8 mouse cellular contexts compared by ENCODE assay signal in the genomic region with DNA sequence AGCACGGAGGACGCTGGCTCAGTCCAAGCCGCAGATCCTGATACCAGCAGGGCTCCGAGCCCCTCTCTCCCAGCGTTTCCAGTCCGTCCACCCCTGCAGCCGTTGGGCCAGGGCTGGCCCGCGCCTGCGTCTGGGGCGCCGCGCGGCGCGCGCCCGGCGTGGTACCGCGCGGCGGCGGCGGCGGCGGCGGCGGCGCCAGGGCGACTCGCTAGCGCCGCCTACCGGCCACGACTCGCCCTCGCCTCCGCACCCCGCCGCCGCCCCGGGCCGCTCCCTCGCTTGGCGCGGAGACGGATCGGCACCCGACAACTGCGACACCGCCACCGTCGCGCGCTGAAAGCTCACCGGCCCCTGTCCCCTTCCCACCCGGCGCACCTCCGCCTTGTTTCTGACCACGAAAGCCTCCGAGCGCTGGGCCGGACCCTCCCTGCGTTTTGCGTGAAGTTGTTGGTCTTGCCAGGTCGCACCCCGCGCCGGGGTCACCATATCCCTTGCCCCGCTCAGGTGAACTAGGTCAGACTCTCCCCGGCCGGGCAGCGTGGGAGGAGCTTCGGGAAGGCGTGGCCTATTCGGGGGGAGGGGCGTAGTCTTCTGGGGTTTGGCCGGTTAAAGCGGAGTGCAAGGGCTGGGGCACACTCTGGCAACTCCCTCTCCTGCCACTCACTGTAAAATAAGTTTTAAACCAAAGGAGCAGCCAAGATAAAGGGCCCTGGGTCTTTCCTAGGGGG. TPM values are rescaled to one million over a fixed set of nuclear protein-coding genes. Genes with fewer than 3 reads are reported as not detected.
DNase-seq lines count a peak whose midpoint lies in the region; ATAC-seq and TF ChIP-seq lines count a peak whose summit lies in the region.

A gene (minus strand): TSS at position 560 of the 728 bp plus-strand sequence.

- peak; percentile 37; the same call in 1 of the 2 replicates for TF ChIP-seq CTCF in bone marrow, adult 2 months (IDR thresholded peaks at IDR 0.05; ENCODE audit: control insufficient read depth, insufficient read depth, low read length)

- H3K4me2 ChIP-seq in embryonic facial prominence, embryonic 15.5 days (replicated peaks) = peak within 1 kb of the TSS; percentile 87
- peak within 1 kb of the TSS; percentile 81 for H3K4me2 ChIP-seq in limb, embryonic 12.5 days
- peak within 1 kb of the TSS; percentile 92 for H3K4me2 ChIP-seq in midbrain, embryonic 14.5 days (ENCODE audit: low read length)

- peaks cover 35% of the 10 kb centered on the region for H3K36me3 ChIP-seq in embryonic facial prominence, embryonic 15.5 days
- peaks cover 47% of the 10 kb centered on the region for H3K36me3 ChIP-seq in limb, embryonic 12.5 days
- H3K36me3 ChIP-seq in midbrain, embryonic 14.5 days (ENCODE audit: control insufficient read depth, insufficient read depth, low read length) = peaks cover 47% of the 10 kb centered on the region

- TF ChIP-seq POLR2A in bone marrow, adult 2 months (IDR thresholded peaks at IDR 0.05; ENCODE audit: borderline replicate concordance, control insufficient read depth, low read depth, low read length) = peak; percentile 69; the same call in 1 of the 2 replicates

- WGBS in bone marrow, adult 2 months = under 1% methylated on average over 75 of the region's 80 CpGs
- WGBS in embryonic facial prominence, embryonic 15.5 days = under 1% methylated on average over 78 of the region's 80 CpGs
- WGBS in limb, embryonic 12.5 days = under 1% methylated on average over 72 of the region's 80 CpGs
- whole genome bisulfite sequencing in midbrain, embryonic 14.5 days = under 1% methylated on average over 73 of the region's 80 CpGs

- peaks cover 1% of the 10 kb centered on the region; the same call in 1 of the 2 replicates for H3K4me1 ChIP-seq in bone marrow, adult 2 months (ENCODE audit: control insufficient read depth, insufficient read depth, low read length)
- H3K4me1 ChIP-seq in embryonic facial prominence, embryonic 15.5 days = peaks cover 21% of the 10 kb centered on the region
- peaks cover 16% of the 10 kb centered on the region; the same call in 1 of the 2 replicates for H3K4me1 ChIP-seq in limb, embryonic 12.5 days (replicated peaks)
- peaks cover 9% of the 10 kb centered on the region; the same call in 1 of the 2 replicates for H3K4me1 ChIP-seq in midbrain, embryonic 14.5 days (ENCODE audit: control insufficient read depth, insufficient read depth, low read length)

- peak; percentile 80 for ATAC-seq in embryonic facial prominence, embryonic 15.5 days (ENCODE audit: insufficient number of reproducible peaks, low FRiP score, low TSS enrichment, low read depth)
- peak; percentile 85 for ATAC-seq in limb, embryonic 12.5 days (ENCODE audit: insufficient number of reproducible peaks, insufficient read depth, low FRiP score, low TSS enrichment, low read depth)
- peak; percentile 80 for ATAC-seq in midbrain, embryonic 14.5 days (ENCODE audit: low FRiP score, low TSS enrichment)

- no peaks in the 10 kb centered on the region for H3K9me3 ChIP-seq in embryonic facial prominence, embryonic 15.5 days (replicated peaks)
- H3K9me3 ChIP-seq in limb, embryonic 12.5 days = no peaks in the 10 kb centered on the region
- no peaks in the 10 kb centered on the region for H3K9me3 ChIP-seq in midbrain, embryonic 14.5 days (ENCODE audit: control insufficient read depth, low read length)

- peak within 1 kb of the TSS; percentile 61 for H3K9ac ChIP-seq in embryonic facial prominence, embryonic 15.5 days
- H3K9ac ChIP-seq in limb, embryonic 12.5 days (replicated peaks) = peak within 1 kb of the TSS; percentile 67
- H3K9ac ChIP-seq in midbrain, embryonic 14.5 days (replicated peaks; ENCODE audit: low read length) = peak within 1 kb of the TSS; percentile 55

- H3K27ac ChIP-seq in bone marrow, adult 2 months (ENCODE audit: control insufficient read depth, insufficient read depth, low read depth, low read length, poor library complexity) = peak within 1 kb of the TSS; percentile 92
- H3K27ac ChIP-seq in embryonic facial prominence, embryonic 15.5 days (replicated peaks) = peak within 1 kb of the TSS; percentile 93
- peak within 1 kb of the TSS; percentile 89 for H3K27ac ChIP-seq in limb, embryonic 12.5 days
- H3K27ac ChIP-seq in midbrain, embryonic 14.5 days (replicated peaks; ENCODE audit: low read depth, low read length) = peak within 1 kb of the TSS; percentile 73

- DNase-seq in A20 (ENCODE audit: low read depth, low spot score) = peak; percentile 100
- peak; percentile 94 for DNase-seq in heart, adult 8-10 months (ENCODE audit: low spot score)
- peak; percentile 95 to 97 for DNase-seq in kidney, adult 8-10 months
- DNase-seq in midbrain, embryonic 14.5 days = peak; percentile 88
- DNase-seq in spleen, adult 12 weeks (ENCODE audit: low spot score) = peak; percentile 97

- H3K4me3 ChIP-seq in bone marrow, adult 2 months (replicated peaks; ENCODE audit: control insufficient read depth, low read depth, low read length) = peak within 1 kb of the TSS; percentile 81
- peak within 1 kb of the TSS; percentile 72 for H3K4me3 ChIP-seq in embryonic facial prominence, embryonic 15.5 days (replicated peaks)
- H3K4me3 ChIP-seq in limb, embryonic 12.5 days (replicated peaks) = peak within 1 kb of the TSS; percentile 63
- H3K4me3 ChIP-seq in midbrain, embryonic 14.5 days (replicated peaks; ENCODE audit: low read depth, low read length) = peak within 1 kb of the TSS; percentile 52

- H3K27me3 ChIP-seq in embryonic facial prominence, embryonic 15.5 days = no peaks in the 10 kb centered on the region
- no peaks in the 10 kb centered on the region for H3K27me3 ChIP-seq in limb, embryonic 12.5 days
- H3K27me3 ChIP-seq in midbrain, embryonic 14.5 days (ENCODE audit: control insufficient read depth, insufficient read depth, low read length) = no peaks in the 10 kb centered on the region

RNA-seq across cellular contexts. Expression of the gene that starts here (rescaled TPM):
- 65.8 and 86.0 TPM in 2 replicates for polyA plus RNA-seq in bone marrow, adult 2 months (2011; ENCODE audit: insufficient read depth, insufficient read length, low replicate concordance, missing spikeins)
- polyA plus RNA-seq in embryonic facial prominence, embryonic 15.5 days (2015; fragmentation: Nextera tagmentation; extraction: Ambion mirVana) = 29.6 and 33.3 TPM in 2 replicates
- total RNA-seq in heart, adult 8-10 months (2022) = 10 to 100 TPM; 40.8 to 52.0 (median 45.0) TPM
- polyA plus RNA-seq in limb, embryonic 12.5 days (2016; fragmentation: Nextera tagmentation; extraction: Ambion mirVana) = 18.2 and 18.6 TPM in 2 replicates
- 9.7 and 11.4 TPM in 2 replicates for polyA plus RNA-seq in midbrain, embryonic 14.5 days (2014; fragmentation: Nextera tagmentation; extraction: Ambion mirVana)

Comparison
In these comparisons a context has a peak if more than half of its experiments do, and no peak if none do; other contexts are left out.
1. Peak in every context shown above with its lines: DNase-seq, ATAC-seq, H3K4me3 ChIP-seq and H3K27ac ChIP-seq.